Mouse (Mus musculus) hindbrain, embryonic 14.5 days (tissue): ENCODE results near the gene Ppp6c. TPM values are rescaled to one million over a fixed set of nuclear protein-coding genes. Genes with fewer than 3 reads are reported as not detected.
A peak's percentile ranks its signal among the peaks of the same experiment; 100 is the strongest.

ENCODE experiments used
- ATAC-seq: fragments of 200-750 bp; cut with Nextera tagmentation; 2 replicates; pipeline ENCODE4 v1.8.0; 2017; ENCODE audit warnings: moderate number of reproducible peaks, mild to moderate bottlenecking, moderate TSS enrichment, moderate library complexity; ENCODE audit not compliant: low FRiP score
- DNase-seq: peaks from one replicate; pipeline ENCODE4 v3.0.0-alpha.2; 2015; ENCODE audit warnings: low spot score
- H3K27ac ChIP-seq: fragments of 300-500 bp; sonication (generic); 2 replicates; pipeline ENCODE4 v1.5.1; 2014; ENCODE audit warnings: mild to moderate bottlenecking, moderate library complexity
- H3K27me3 ChIP-seq: fragments of 300-500 bp; sonication (generic); 2 replicates; pipeline ENCODE4 v1.6.1; 2014; ENCODE audit warnings: mild to moderate bottlenecking, low read length, mixed read lengths; ENCODE audit not compliant: control insufficient read depth, insufficient read depth
- H3K36me3 ChIP-seq: fragments of 300-500 bp; sonication (generic); replicated peaks from 2 replicates; pipeline ENCODE4 v1.6.1; 2014; ENCODE audit not compliant: control insufficient read depth, insufficient read depth
- H3K4me1 ChIP-seq: fragments of 300-500 bp; sonication (generic); replicated peaks from 2 replicates; pipeline ENCODE4 v1.6.1; 2014; ENCODE audit warnings: antibody characterized with exemption, low read length, mixed read lengths; ENCODE audit not compliant: control insufficient read depth, insufficient read depth
- H3K4me2 ChIP-seq: fragments of 300-500 bp; sonication (generic); replicated peaks from 2 replicates; pipeline ENCODE4 v1.6.1; 2014; ENCODE audit warnings: mild to moderate bottlenecking, moderate library complexity
- H3K4me3 ChIP-seq: fragments of 300-500 bp; sonication (generic); replicated peaks from 2 replicates; pipeline ENCODE4 v1.5.1; 2014; ENCODE audit warnings: mild to moderate bottlenecking, low read length
- H3K9ac ChIP-seq: fragments of 300-500 bp; sonication (generic); 2 replicates; pipeline ENCODE4 v1.6.1; 2014
- H3K9me3 ChIP-seq: fragments of 300-500 bp; sonication (generic); 2 replicates; pipeline ENCODE4 v1.6.1; 2016; ENCODE audit warnings: low read length; ENCODE audit not compliant: control insufficient read depth
- WGBS: fragments of 180-500 bp; shearing (Covaris S2); extraction: QIAGEN DNeasy Blood & Tissue Kit; methylation state at CpG from one replicate; pipeline ENCODE4 v1.1.7; 2014; 5-methylcytosine and 5-hydroxymethylcytosine counted together
- polyA plus RNA-seq: library from polyadenylated mRNA; unstranded; fragments of >200 nt; fragmentation: Nextera tagmentation; extraction: Ambion mirVana; gene quantifications from 2 replicates; pipeline ENCODE4 v1.2.1, GENCODE M21; 2014

Ppp6c gene
- polyA plus RNA-seq, 1 experiment from 2014 or later, result 78.0 TPM

- no peak overlapping the region for H3K9ac ChIP-seq
- H3K9me3 ChIP-seq, result no peaks in the 10 kb centered on the region
- H3K36me3 ChIP-seq, result no peaks in the 10 kb centered on the region
- DNase-seq (no peak), ATAC-seq (no peak)
- H3K4me3 ChIP-seq, result no peak overlapping the region
- H3K4me2 ChIP-seq, result no peak overlapping the region
- 94% methylated on average over 4 of the region's 4 CpGs for WGBS
- no peaks in the 10 kb centered on the region for H3K27me3 ChIP-seq
- H3K27ac ChIP-seq, result no peak overlapping the region
- no peaks in the 10 kb centered on the region for H3K4me1 ChIP-seq
These were observed 9.1 kb downstream of the Ppp6c start for GRCm38 (mm10) chr2:39217150-39217549.

GRCm38 (mm10) chr2:39210738-39211137, 15.5 kb downstream of the Ppp6c start:
- DNase-seq (no peak), ATAC-seq (no peak)
- no peaks in the 10 kb centered on the region for H3K4me1 ChIP-seq
- no peak overlapping the region for H3K9ac ChIP-seq
- H3K9me3 ChIP-seq, result no peaks in the 10 kb centered on the region
- no peak overlapping the region for H3K4me2 ChIP-seq
- no peak overlapping the region for H3K27ac ChIP-seq
- H3K4me3 ChIP-seq, result no peak overlapping the region
- WGBS, result 98% methylated on average over 4 of the region's 4 CpGs
- H3K36me3 ChIP-seq, result peaks cover 6% of the 10 kb centered on the region
- no peaks in the 10 kb centered on the region for H3K27me3 ChIP-seq

DNA sequence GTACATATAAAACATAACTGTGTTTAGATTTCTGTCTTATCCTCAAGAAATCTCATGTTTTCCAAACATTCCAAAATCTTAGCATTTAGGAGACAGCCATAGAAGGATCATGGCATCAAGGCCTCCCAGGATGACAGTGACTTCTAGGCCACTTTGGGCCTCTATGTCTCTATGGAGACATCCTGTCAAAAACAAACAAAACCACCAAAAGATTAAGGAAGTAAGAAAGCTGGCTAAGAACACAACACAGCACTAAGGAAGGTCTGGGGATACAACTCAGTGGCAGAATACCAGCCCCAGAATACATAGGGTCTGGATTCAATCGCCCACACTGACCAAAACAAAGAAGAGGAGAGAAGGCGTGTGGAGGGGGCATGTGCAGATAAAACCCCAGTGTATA, 22.9 kb downstream of the Ppp6c start:
- Histone ChIP-seq H3K36me3 (peaks cover 54% of the 10 kb centered on the region), H3K4me1 (no peaks in the 10 kb centered on the region), H3K4me2 (no peak overlapping the region), H3K9me3 (no peaks in the 10 kb centered on the region), H3K27me3 (no peaks in the 10 kb centered on the region), H3K9ac (no peak overlapping the region), H3K4me3 (no peak overlapping the region), H3K27ac (no peak overlapping the region)
- WGBS, result 92% methylated on average over 2 of the region's 2 CpGs
- ATAC-seq (no peak), DNase-seq (no peak)

DNA sequence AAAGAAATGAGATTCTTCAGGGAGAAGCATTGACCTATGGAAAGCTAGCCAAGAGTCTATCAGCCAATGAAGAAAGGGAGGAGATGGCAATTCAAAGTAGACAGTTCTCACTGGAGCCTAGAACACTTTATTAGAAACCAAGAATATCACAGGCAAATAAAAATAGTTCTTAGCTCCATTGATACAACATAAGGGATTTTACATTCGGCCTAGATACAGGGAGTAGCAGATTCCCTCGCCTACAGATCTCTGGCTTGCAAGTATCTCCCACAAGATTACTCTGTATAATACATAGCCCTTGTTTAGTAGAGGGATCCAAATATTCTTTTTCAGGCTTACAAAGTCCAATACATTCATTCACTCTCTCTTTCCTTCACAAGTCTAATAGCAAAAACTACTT, 31.4 kb downstream of the Ppp6c start:
- Histone ChIP-seq H3K27ac (no peak overlapping the region), H3K4me2 (no peak overlapping the region), H3K4me1 (0 out of 2 replicates have a peak, but pooled peaks cover 3% of the 10 kb centered on the region), H3K4me3 (no peak overlapping the region), H3K36me3 (peaks cover 26% of the 10 kb centered on the region), H3K9me3 (no peaks in the 10 kb centered on the region), H3K27me3 (no peaks in the 10 kb centered on the region), H3K9ac (no peak overlapping the region)
- DNase-seq, result no peak
- ATAC-seq, result no peak
- 95% methylated on average over 2 of the region's 2 CpGs for WGBS

- Histone ChIP-seq H3K36me3 (peaks cover 24% of the 10 kb centered on the region; the same call in 1 of the 2 replicates), H3K4me2 (peak within 1 kb of the TSS; percentile 69), H3K4me3 (peak within 1 kb of the TSS; percentile 93), H3K9ac (peak within 1 kb of the TSS; percentile 98), H3K27ac (peak within 1 kb of the TSS; percentile 98), H3K9me3 (no peaks in the 10 kb centered on the region), H3K4me1 (peaks cover 23% of the 10 kb centered on the region), H3K27me3 (no peaks in the 10 kb centered on the region)
- ATAC-seq (peak; percentile 100), DNase-seq (peak; percentile 97)
- under 1% methylated on average over 38 of the region's 41 CpGs for WGBS
These were observed 35.6 kb downstream of the Ppp6c start, which contains the start of gene Scai for GRCm38 (mm10) chr2:39190561-39191056. TSS of gene Scai (minus strand) at chr2:39190734.

GRCm38 (mm10) chr2:39189961-39190560, 36.2 kb downstream of the Ppp6c start:
- H3K36me3 ChIP-seq, result peaks cover 22% of the 10 kb centered on the region
- H3K27ac ChIP-seq, result peak overlapping the region; percentile 98
- under 1% methylated on average over 39 of the region's 39 CpGs for WGBS
- H3K27me3 ChIP-seq, result no peaks in the 10 kb centered on the region
- peak overlapping the region; percentile 69 for H3K4me2 ChIP-seq
- H3K4me1 ChIP-seq, result peaks cover 23% of the 10 kb centered on the region
- peak overlapping the region; percentile 98 for H3K9ac ChIP-seq
- ATAC-seq (peak; percentile 87), DNase-seq (peak; percentile 52)
- peak overlapping the region; percentile 93 for H3K4me3 ChIP-seq
- H3K9me3 ChIP-seq, result no peaks in the 10 kb centered on the region

DNA sequence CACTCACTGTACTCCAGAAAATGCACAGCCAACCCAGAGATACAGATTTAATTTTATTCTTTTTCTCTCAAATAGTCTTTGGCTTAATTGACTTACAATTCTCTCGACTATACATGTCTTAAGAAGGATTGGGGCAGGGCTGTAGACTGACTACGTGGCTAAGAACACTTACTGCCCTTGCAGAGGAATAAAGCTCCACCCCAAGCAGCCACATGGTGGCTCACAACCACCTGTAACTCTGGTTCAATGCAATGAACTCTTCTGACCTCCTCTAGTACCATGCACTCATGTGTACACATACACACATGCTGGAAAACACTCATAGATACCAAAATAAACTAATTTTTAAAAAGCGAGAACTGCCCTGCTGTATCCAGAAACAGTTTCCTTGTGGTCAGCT, 40.3 kb downstream of the Ppp6c start:
- Histone ChIP-seq H3K9me3 (no peaks in the 10 kb centered on the region), H3K9ac (no peak overlapping the region), H3K27ac (no peak overlapping the region), H3K36me3 (peaks cover 39% of the 10 kb centered on the region), H3K4me3 (no peak overlapping the region), H3K27me3 (no peaks in the 10 kb centered on the region), H3K4me2 (no peak overlapping the region), H3K4me1 (peaks cover 20% of the 10 kb centered on the region)
- no peak for DNase-seq
- no peak for ATAC-seq
- 83% methylated on average over 3 of the region's 3 CpGs for WGBS

DNA sequence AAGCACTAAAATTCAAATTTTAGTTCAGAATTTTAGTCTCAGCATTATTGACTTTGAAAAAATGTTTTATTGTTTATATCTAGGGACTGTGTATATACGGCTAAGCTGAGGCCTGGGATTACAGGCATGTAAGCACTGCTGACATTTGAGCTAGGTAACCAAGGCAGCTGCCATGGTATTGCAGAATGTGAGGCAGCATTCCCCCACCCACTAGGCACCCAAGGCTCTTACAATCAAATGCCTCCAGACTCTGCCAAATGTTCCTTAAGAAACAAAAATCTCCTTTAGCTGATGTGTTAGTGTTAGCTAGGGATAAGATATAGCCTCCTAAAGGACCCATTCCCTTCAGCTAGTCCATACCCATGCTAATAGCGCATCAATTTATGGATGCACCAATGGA, 42.7 kb downstream of the Ppp6c start:
- 85% methylated on average over 2 of the region's 2 CpGs for WGBS
- ATAC-seq, result no peak

GRCm38 (mm10) chr2:39160996-39161395, 65.3 kb downstream of the Ppp6c start:
- no peak overlapping the region for H3K27ac ChIP-seq
- no peaks in the 10 kb centered on the region for H3K27me3 ChIP-seq
- 98% methylated on average over 1 of the region's 1 CpGs for WGBS
- peaks cover 7% of the 10 kb centered on the region for H3K36me3 ChIP-seq
- H3K4me1 ChIP-seq, result no peaks in the 10 kb centered on the region
- DNase-seq, result no peak
- no peaks in the 10 kb centered on the region for H3K9me3 ChIP-seq
- no peak for ATAC-seq
- no peak overlapping the region for H3K4me2 ChIP-seq
- H3K9ac ChIP-seq, result no peak overlapping the region
- H3K4me3 ChIP-seq, result no peak overlapping the region

More for the DNA sequence above, 42.7 kb downstream of the Ppp6c start:
- Histone ChIP-seq H3K27ac (no peak overlapping the region), H3K36me3 (peaks cover 50% of the 10 kb centered on the region), H3K4me1 (peaks cover 8% of the 10 kb centered on the region), H3K9ac (no peak overlapping the region), H3K27me3 (no peaks in the 10 kb centered on the region), H3K4me3 (no peak overlapping the region), H3K9me3 (no peaks in the 10 kb centered on the region), H3K4me2 (no peak overlapping the region)
- no peak for DNase-seq
